Mouse (Mus musculus) frontal cortex, postnatal 10 days (tissue): ENCODE measurements at regions not wholly inside any gene's neighbourhood (a gene's known extent, or its start where the extent isn't known, plus 50 kb on each side); places are given as distances from the start of the nearest gene placed in this dataset.
A peak's percentile ranks its signal among the peaks of the same experiment; 100 is the strongest.

Experiments used
- DNase-seq, 2 experiments: peaks; one replicate each; pipeline ENCODE4 v3.0.0; 2022; ENCODE audit warnings: low spot score in 2 of 2, mixed read lengths in 1 of 2

- no peak for DNase-seq
These were observed 53.7 kb upstream of the Ralgps2 start for GRCm38 (mm10) chr1:156993105-156993504.

GRCm38 (mm10) chr1:156992536-156992935 is 53.1 kb upstream of the Ralgps2 start:
- no peak for DNase-seq

GRCm38 (mm10) chr1:156990567-156991494 is 51.4 kb upstream of the Ralgps2 start:
- no peak for DNase-seq

- DNase-seq: peak in 1 of 2 experiments; percentile 43
These were observed 50.7 kb upstream of the Ralgps2 start for GRCm38 (mm10) chr1:156990112-156990511.

GRCm38 (mm10) chr1:156989149-156989785 is 49.8 kb upstream of the Ralgps2 start:
- DNase-seq: no peak
